Mouse (Mus musculus): Measurements from ENCODE around the gene Mthfd2l.
A peak's percentile ranks its signal among the peaks of the same experiment; 100 is the strongest.

Mthfd2l gene

DNA sequence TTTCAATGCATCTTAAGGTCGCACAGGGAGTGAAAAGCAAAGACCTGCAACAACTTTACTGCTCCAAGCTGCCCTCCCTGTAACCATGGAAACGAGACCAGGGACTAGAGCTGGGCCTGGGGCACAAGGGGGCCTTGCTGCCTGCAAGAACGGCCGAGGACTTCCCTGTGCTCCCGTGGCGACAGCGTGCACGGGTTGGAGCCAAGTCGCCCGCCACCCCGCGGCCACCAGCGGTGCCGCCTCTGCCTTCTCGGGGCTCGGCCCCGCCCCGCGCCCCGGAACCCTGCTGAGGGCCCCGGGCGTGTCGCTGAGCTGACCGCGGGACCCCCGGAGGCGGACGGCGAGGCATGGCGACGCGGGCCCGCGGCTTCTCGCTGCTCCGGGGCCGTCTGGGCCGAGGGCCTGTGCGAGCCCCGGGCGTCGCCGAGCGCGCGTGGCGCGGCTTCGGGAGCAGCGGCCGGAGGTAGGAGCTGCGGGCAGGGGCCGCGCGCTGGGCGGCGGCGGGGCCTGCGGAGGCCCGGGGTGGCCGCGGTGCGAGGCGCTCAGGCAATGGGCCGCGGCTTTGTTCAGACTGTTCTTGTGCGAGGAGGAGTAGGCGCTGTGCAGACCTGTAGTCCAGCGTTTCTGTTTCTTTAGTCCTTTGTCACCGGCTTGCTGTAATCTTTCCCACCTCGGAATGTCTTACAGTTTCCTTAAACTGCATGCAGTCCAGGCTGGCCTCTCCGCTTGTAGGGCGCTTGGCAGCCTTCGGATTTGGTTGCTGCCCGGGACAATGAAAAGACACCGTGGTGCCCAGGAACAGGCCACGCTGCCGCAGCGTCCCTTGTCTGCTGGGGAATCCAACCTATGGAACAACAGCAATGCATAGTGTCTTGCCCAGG is at the start of gene Mthfd2l:
Gene Mthfd2l (plus strand): TSS at position 147 of the 881 bp plus-strand sequence.
- peak; percentile 78 for DNase-seq

DNA sequence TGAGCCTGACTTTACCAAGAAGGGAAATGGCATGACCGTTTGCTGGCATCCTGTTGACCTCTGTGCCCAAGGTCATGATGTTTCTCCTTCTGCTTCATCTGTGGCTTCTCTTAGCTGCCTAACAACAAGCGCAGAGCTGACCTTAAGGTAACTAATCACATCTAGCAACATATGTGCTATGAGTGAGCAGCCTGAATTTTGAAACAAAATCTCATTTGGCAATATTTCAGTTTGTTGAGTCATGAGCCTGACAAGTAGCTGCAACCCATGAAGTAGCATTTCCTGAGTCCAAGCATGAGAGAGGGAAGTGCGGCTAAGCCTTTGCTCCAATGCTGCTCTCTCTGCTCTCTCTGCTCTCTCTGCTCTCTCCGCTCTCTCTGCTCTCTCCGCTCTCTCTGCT is 49.2 kb upstream of the Mthfd2l start:
- DNase-seq: no peak

DNA sequence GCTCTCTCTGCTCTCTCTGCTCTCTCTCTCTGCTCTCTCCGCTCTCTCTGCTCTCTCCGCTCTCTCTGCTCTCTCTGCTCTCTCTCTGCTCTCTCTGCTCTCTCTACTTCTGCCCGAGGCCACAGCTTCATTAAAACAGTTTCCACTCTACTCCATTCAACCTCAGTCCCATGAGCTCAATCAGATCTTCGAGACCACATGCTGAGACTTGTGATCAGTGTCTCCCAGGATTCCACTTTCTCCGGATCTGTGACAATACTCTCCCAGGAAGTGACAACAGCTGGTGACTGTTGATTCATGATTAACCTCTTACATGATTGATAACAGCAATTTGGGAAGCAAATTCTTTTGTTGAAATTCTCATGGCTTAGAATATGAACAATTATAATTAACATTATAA is 48.8 kb upstream of the Mthfd2l start:
- no peak for DNase-seq

DNA sequence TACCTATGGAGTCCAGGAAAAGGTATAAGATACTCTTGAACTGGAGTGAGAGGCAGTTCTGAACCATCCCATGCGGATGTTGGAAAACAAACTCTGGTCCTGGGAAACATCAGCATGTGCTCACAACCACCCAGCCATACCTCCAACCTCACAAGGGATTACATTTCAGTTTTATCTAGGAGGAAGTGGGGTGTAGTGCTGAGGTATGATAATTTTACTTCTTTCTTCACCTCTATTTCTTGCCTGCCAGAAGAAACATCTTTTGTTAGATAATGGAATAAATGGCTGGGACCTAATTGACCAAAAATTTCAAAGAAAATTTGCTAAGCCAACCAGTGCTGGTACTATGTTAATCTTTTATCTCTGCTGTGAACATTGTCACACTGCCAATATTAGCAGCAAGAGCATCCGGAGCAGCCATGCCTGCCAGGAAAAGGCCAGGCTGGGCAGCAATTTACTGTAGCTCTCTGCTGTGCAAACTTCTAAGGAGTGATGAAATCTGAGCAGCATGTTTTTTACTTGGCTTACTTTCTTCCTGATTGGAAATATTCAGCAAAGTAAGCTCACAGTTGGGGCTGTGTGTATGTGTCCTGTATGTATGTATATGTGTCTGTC is 46.2 kb upstream of the Mthfd2l start:
- no peak for DNase-seq

DNA sequence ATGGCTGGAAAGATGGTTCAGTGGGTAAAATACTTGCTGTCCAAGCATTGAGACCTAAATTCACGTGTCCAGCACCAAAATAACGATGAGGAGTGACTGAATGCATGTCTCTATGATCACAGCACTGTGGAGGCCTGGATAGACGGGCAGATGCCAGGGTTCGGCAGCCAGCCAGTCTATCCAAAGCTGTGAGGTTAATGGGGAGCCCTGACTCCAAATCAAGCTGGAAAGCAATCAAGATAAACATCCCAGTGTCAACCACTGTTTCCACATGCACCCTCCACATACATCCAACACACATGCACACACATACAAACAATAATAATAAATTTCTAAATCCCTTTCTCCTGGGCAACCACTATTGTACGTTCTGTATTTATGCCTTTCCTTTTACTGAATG is 42.3 kb upstream of the Mthfd2l start:
- no peak for DNase-seq

DNA sequence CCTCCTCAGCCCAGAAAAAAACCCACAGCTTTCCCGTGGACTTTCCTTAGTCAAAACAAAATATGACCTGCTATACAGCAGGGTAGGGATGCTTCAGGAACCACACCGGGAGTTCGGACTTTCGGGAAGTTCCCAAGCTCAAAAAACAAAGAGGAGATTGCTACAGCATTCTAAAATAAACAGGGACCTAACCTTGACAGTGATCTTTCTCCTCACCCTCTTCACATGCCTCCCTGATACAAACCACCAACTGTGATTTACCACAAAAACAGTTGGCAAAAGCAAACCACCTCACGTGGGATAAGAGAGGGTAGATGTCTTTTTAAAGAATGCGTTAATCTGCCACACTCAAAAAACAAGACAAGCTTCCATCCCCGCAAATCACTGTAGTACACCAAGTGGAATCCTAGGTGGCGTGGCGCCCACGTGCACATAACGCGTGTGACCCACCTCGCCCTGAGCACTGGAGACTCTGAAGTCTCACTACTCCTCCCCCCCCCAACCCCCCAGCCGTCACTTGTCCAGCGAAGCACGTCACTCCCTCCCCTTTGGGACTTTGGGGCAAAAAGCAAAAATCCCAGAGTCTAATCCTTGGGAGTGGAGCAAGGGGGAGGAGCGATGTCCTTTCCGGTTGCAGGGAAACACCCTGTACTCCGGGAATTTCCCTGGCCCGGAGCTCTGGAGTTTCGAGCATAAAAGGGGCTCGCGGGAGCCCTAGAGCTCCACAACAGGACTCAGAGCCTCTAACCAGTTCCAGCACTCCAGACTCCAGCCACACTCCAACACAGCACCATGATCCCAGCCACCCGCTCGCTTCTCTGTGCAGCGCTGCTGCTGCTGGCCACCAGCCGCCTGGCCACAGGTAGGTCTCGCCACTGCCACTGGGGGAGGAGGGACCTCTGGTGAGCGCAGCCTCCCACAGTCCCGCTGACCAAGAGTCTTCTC is 40.1 kb upstream of the Mthfd2l start, which contains the start of gene Cxcl1:
Gene Cxcl1 (plus strand): TSS at position 723 of the 945 bp plus-strand sequence.
- peak; percentile 10 for DNase-seq

DNA sequence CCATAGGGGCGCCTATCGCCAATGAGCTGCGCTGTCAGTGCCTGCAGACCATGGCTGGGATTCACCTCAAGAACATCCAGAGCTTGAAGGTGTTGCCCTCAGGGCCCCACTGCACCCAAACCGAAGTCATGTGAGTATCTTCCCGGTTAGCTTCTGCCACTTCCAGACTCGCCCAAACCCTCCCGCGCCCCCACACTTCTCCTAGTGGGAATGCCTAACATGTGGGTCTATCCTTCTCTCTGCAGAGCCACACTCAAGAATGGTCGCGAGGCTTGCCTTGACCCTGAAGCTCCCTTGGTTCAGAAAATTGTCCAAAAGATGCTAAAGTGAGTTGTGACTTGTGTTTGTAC is 39.5 kb upstream of the Mthfd2l start:
- DNase-seq: no peak

DNA sequence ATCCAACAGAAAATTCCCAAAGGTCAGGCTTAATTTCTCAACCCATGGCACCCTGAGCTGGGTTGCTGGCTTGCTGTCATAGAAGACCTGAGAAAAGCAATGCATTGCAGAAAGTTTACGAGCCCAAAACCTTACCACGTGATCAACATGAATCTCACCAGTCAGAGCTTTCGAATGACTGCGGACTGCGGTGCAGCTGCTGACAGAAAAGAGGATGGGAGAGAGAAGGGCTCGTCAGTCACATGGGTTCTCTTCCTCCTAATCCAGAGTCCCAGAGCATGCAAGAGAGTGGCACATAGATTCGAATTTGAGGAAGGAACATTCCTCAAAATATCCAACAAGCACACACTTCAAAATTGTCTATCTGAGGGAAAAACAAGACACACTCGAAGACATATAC is 36.7 kb upstream of the Mthfd2l start:
- no peak for DNase-seq

DNA sequence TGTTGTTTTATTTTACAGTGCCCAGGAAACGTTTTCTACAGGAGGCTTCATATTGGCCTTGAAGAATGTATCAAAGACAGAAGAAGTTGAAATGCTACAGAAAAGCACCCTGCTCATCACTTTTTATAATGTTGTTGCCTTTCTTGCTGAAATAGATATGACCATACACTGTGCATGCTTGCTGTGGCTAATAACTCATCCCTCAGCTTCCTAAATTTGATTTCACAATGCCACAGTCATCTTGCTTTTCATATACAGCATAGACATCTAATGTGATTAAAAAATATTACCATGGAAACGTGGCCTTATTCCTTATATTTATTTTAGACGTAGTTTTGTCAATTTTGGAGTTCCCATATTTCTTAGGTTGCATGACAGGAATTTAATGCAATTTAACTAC is 33.5 kb upstream of the Mthfd2l start:
- DNase-seq: no peak

DNA sequence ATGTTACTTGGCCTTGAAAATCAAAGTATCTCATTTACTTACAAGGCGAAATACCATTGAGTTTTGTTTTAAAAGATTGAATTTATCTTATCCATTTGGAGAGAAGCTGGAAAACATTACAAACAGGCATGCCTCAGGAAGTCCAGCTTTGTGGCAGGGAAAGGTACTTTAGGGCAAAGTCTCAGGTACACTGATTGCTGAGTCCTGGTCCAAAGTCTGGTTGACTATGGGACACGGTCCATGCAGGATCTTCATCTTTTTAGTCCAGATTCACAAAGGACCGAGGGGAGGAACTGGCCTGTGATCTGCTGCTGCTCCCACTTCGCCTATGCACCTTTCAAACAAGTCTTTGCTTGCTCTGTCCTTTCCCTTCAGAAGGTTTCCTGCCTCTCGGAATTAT is 31.6 kb upstream of the Mthfd2l start:
- DNase-seq: no peak

DNA sequence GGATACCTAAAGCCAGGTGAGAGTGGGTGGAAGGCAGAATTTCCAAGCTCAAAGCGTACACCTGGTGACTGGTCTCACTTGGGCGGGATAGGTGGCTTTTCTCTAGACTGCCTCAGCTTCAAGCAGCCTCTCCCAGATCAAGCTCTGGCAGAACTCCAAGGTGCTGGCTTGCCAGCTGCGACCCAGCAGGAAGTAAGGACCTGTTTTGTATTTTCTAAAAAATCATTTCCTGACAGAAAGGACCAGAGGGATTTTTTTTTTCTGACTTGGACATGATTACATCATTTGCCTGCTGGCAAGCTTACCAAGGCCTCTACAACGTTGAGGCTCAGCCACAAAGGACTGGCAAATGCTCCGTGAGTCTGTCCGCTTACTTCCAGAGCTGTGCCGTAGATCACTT is 30.8 kb upstream of the Mthfd2l start:
- no peak for DNase-seq

DNA sequence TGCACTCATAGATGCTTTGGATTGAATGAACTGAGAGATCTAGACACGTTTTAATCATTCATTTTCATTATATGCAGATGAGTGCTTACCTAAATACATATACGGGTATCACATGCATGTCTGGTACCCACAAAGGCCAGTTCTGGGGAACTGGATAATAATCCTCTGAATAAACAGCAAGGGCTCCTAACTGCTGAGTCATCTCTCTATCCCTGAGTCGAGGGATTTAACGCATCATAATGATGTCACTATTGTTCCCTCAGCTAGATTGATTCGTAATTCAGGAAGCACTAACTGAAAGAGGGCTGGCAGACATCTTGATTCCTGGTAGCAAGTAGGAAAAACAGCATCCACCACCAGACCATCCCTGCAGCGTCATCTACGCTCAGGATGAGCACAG is 30.2 kb upstream of the Mthfd2l start:
- DNase-seq: no peak

DNA sequence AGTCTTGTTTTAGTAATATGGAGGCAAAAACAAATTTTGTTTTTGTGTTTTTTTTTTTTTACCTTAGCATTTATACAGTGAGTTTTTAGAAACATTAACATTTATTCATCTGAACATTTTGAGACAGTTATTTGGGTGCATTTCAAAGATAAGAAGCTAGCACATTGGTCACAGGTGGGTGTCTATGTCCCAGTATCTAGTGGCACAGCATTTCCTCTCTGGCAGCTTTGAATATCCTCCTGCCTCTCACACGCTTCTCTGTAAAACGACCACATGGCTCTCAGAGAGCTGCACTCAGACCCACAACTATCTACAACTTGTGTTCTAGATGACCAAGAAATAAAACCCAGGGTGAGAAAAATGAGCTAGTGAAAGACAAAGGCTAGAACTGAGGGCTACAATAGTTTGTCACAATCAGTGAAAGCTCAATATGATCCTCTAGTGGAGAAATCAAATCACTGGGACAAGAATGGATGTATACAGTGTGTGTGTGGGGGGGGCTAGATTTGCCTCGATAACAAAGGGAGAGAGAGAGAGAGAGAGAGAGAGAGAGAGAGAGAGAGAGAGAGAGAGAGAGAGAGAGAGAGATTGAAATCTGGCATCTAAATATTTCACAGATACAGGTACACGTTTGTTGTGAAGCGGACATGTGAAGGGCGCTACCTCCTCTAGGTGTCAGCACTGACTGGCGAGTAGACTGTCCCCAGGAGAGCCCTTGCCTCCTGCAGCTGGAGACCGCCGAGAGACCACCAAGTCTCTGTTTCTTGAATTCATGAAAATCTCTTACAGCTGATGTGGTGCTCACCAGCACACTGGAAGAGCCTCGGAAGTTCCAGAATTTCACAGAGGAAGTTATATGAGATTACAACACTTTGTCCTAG is 28.3 kb upstream of the Mthfd2l start:
- DNase-seq: no peak

DNA sequence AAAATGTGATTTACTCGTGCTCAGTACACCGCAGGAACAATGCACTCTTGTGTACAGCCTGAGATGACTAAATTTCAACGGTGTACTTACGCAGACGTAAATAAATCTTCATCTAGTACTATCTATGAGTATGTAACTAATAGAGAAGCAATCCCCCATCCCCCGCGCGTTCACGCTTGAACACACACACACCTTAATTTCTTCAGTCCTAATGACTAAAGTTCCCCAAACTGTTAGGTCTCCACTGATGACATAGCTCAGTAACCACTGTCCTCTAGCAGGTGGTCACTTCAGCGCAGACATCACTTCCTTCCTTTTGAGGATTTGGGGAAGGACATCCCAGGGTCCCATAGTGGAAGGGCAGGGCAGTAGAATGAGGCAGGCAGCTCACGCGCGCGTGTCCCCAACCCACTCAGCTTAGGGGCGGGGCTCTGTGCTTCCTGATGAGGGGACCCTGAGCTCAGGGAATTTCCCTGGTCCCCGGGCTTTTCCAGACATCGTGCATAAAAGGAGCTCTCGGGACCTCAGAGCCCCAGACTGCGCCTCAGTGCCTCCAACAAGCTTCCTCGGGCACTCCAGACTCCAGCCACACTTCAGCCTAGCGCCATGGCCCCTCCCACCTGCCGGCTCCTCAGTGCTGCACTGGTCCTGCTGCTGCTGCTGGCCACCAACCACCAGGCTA is 27.4 kb upstream of the Mthfd2l start, which contains the start of gene Cxcl2:
Gene Cxcl2 (plus strand): TSS at position 533 of the 682 bp plus-strand sequence.
- DNase-seq: no peak

DNA sequence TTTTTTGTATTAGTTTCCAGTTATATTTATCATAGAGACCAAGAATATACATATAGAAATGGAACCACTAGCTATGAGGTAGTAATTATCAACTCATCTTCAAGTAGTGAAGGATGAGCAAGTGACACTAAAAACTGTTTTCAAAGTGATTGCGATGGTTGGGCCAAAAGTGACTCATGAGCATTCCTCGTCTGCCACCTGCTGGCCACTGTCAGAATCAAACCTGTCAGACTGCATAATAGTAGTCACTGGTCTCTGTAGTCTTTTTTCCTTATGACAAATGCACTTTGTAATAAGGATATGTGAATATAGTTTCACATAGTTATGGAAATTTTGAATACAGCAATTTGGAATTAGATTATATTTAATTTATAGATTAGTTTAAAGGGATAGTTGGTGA is 21.9 kb upstream of the Mthfd2l start:
- peak; percentile 41 for DNase-seq

DNA sequence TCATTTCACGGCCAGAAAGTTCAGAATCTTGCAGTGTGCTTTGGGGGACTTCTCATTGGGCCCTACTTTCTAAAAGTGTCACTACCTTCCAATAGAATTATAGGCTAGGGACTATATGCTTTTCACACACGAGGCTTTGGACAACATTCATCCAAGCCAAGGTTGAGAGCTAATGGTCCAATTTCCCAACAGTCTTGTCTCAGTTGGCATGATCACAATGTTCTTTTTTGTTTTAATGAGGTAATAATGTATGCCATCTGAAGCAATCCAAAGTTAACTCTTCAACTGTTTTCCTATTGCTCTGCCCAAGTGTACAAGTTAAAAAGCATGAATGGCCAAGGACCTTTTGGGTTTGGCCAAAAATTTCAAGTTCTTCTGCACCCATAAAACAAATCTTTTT is 11.4 kb upstream of the Mthfd2l start:
- DNase-seq: no peak

DNA sequence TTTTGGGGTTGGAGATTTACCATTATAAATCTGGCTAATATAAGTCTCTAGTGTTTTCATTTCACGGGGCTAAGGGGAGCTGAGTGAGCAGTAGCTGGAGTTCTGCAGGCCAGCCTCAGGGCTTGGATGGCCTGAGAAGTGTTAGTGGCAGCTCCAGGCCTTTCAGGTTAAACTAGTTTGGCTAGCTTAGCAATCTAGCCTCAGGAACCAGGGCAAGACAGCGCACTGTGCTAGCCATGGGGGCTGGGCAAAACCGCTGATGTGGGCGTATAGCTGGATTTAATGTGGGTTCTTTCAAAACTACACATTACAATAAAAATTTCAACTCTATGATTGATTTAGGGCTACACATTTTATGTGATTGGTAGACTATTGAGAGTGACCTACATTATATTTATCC is 8.0 kb upstream of the Mthfd2l start:
- DNase-seq: no peak

DNA sequence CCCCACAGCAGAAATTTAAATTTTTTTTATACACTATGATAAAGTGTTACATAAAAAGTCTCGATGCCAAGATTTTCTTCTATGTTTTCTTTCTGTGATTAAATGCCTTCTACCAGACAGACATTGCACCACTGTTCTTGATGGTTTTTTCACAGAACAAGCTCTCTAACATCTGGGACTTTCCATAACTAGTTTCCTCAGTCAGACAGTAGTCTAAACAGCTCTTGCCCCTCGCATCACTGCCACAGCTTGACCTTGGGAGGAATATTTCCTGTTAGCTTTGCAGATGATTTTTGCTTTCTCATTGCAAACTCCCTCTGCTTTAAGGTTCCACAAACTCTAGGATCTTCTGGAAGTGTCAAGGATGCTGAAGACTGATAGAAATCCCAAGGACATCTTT is 371 bp upstream of the Mthfd2l start:
- DNase-seq: no peak

DNA sequence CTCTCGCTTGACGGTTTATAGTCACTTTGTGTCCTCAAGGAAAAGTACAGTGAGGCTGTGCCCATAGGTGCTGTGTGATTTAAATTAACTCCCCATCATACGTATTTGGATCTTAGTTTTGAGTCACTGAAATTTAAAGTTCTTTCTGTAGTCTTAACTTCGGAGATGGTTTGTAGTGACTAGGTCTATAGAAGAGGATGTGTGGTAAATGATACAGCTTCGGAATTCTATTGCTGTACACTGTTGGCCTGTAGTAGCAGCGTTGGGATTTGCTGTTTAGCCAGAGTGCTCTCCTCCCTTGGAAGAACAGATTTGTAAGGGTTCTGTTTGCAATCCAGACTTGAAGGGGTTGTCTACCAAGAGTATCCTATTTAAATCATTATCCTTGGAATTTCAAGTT is 994 bp downstream of the Mthfd2l start:
- no peak for DNase-seq

DNA sequence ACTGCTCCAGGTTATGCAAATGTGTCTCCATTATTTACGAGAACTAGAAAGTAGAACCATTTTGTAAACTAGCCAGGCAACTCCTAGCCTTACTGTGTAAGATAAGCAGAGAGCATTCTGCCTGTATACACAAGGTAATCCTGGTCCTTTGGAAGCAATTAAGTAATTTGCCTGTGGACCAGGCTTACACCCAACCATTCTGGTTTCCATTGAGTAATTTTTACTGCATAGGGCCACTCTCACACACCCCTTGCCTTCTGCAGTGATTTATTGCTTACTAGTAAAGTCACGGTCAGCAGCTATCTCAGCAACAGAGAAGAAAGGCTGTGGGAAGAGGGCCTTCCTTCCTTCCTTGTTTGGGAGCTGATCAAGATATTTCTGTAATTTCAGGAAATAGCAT is 5.8 kb downstream of the Mthfd2l start:
- DNase-seq: no peak

DNA sequence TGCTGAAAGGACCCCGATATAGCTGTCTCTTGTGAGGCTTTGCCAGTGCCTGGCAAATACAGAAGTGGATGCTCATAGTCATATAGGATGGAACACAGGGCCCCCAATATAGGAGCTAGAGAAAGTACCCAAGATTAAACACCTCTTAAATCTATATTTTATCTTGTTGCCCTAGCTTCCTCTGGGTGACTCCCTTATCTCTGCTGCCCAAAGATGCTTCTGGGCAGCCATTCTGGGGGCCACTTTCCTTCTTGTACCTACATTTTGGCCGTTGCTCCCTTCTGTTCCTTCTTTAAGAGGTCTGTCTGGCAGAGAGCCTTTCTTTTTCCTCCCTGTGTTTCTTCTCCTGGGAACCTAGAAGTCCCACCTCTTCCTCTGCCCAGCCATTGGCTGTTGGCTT is 14.5 kb downstream of the Mthfd2l start:
- no peak for DNase-seq

DNA sequence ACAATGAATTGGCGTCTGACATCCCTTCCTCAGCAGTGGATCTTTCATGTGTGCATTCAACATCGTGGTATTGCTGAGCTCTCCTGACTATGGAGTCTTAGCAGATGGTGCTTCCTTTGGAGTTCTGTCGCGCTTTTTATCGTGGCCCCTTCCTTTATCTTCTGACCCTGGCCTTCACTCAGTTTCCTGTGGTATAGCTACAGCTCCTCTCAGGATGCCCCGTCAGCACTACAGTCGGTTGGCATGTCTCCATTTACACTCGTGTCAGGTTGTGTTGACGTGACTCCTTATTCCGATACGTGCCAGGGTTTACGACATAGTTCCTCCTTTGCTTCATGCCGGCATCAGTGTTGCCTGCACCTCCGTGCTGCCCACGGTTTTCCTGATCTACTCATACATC is 18.6 kb downstream of the Mthfd2l start:
- DNase-seq: no peak
